Mouse (Mus musculus) megakaryocyte, embryonic 14.5 days (primary cell): ENCODE measurements around the gene Tef. TPM values are rescaled to one million over a fixed set of nuclear protein-coding genes. Genes with fewer than 3 reads are reported as not detected.

Experiments
- H3K27me3 ChIP-seq: replicated peaks from 2 replicates; pipeline ENCODE3; 2012; ENCODE audit warnings: inconsistent platforms
- H3K36me3 ChIP-seq: replicated peaks from 2 replicates; pipeline ENCODE3; 2012; ENCODE audit warnings: low read length, inconsistent platforms, mixed read lengths
- H3K4me1 ChIP-seq: 2 replicates; pipeline ENCODE4 v1.6.1; 2012; ENCODE audit warnings: inconsistent platforms
- H3K4me3 ChIP-seq: replicated peaks from 2 replicates; pipeline ENCODE3; 2012; ENCODE audit warnings: moderate library complexity, mild to moderate bottlenecking, inconsistent platforms
- H3K9me3 ChIP-seq: 2 replicates; pipeline ENCODE4 v1.6.1; 2012; ENCODE audit warnings: inconsistent platforms
- FLI1 ChIP-seq: IDR thresholded peaks from 2 replicates; pipeline ENCODE4 v1.6.1; 2012; ENCODE audit warnings: low read length, inconsistent platforms, mixed read lengths
- GATA1 ChIP-seq: IDR thresholded peaks from 3 replicates; pipeline ENCODE4 v1.6.1; 2012; ENCODE audit warnings: mixed read lengths, low read length, inconsistent platforms, borderline replicate concordance
- polyA plus RNA-seq: library from polyadenylated mRNA; stranded (reverse); fragments of >175 nt; gene quantifications from 2 replicates; pipeline ENCODE4 v1.2.3, GENCODE M21; 2012; ENCODE audit warnings: low replicate concordance; ENCODE audit not compliant: insufficient read depth

Tef gene
- polyA plus RNA-seq, 1 experiment, result 6.1 TPM

DNA sequence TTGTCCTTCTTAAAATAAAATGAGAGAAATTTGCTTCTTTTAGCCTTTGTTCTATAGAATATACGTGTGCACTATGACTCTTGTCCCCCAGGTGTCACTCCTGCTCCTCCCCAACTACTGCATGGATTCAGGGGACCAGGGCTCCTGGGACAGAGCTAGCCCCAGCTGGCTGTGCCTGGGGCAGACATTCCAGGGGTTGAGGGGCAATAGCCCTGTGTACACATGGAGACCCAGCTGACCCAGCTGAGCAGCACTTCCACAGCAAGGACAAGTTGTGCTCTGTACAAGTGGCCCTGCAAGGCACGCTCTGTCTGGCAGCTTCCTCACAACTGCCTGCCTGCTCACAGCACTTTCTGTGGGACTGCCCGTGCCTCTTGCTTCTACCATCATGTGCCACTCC is 6.0 kb upstream of the Tef start:
- Histone ChIP-seq H3K4me3 (no peak overlapping the region), H3K27me3 (no peaks in the 10 kb centered on the region), H3K36me3 (peaks cover 48% of the 10 kb centered on the region), H3K9me3 (no peaks in the 10 kb centered on the region), H3K4me1 (peaks cover 37% of the 10 kb centered on the region)
- TF ChIP-seq FLI1 (no peak), GATA1 (no peak)

DNA sequence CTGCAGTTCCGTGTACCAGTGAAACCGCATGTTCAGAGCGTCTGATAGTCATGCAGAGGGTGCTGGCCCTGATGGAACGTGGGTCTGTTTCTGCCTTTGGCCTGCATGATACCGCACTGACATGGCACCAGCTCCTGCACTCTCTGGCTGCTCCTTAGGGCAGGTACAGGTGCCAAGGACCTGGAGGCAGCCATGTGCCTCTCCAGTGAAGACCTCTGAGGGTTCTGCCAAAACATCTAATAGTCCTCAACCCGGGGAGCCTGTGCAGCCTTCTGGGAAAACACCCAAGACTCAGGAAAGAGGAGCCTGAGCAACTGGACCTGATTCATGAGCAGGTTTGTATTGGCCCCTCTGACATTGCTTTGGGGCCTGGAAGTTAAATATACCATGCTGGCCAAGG is 4.4 kb upstream of the Tef start:
- Histone ChIP-seq H3K36me3 (peaks cover 32% of the 10 kb centered on the region), H3K4me1 (peaks cover 41% of the 10 kb centered on the region), H3K4me3 (no peak overlapping the region), H3K9me3 (no peaks in the 10 kb centered on the region), H3K27me3 (peaks cover 3% of the 10 kb centered on the region)
- TF ChIP-seq FLI1, result no peak
- TF ChIP-seq GATA1, result no peak

DNA sequence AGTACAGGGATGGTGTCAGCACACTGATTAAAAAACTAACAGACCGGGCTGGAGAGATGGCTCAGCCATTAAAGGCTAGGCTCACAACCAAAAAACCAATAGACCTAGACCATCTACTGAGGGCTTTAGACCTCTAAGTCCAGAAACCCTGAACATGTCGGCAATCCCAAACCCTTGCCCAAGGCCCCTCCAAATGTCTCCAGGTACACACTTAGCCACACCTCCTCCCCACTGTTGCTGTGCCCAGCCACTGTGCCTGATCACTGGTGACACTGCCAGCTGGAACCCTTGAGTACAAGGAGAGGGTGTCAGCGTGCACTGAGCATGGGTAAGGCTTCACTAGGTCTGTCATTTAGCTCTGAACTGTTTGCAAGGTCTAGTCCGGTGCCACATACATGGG is 3.8 kb upstream of the Tef start:
- H3K36me3 ChIP-seq, result peaks cover 27% of the 10 kb centered on the region
- no peak overlapping the region for H3K4me3 ChIP-seq
- H3K27me3 ChIP-seq, result peaks cover 5% of the 10 kb centered on the region
- peaks cover 41% of the 10 kb centered on the region for H3K4me1 ChIP-seq
- no peaks in the 10 kb centered on the region for H3K9me3 ChIP-seq
- no peak for TF ChIP-seq FLI1
- no peak for TF ChIP-seq GATA1

DNA sequence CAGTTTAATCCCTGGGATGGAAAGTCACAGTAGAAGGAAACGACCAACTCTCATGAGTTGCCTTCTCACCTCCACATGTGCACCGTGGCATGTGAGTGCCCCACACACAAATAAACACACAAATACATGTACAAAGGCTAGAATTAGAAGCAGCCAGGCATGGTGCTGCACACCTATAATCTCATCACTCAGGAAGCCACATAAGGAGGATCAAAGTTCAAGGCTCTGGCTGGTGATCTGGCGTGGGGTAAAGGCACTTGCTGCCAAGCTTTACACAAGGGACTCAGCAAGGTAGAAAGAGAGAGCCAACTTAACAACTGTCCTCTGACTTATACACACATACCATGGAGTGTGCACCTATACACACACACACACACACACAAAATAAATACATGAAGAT is 1.8 kb upstream of the Tef start:
- Histone ChIP-seq H3K9me3 (no peaks in the 10 kb centered on the region), H3K4me1 (peaks cover 56% of the 10 kb centered on the region), H3K4me3 (no peak overlapping the region), H3K36me3 (peaks cover 11% of the 10 kb centered on the region), H3K27me3 (peaks cover 5% of the 10 kb centered on the region)
- TF ChIP-seq FLI1 (no peak), GATA1 (no peak)

DNA sequence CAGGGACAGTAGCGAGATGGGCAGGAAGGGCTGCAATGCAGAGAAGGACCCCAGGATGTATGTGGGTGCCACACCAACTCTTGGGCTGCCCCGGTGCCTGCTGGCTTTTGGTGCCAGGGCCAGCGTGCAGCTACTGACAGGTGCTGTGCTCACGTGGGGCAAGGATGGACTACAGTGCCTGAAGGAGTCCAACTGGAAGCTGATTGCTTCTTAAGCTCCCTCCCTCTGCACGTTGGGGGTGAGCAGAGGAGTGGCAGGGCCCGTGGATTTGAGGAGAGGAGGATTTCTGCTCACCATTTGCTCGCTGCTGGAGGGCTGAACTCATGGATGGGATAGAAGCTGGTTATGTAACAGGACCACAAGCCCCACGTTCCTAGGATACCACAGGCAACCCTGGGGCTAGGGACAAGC is 725 bp downstream of the Tef start:
- Histone ChIP-seq H3K27me3 (peaks cover 5% of the 10 kb centered on the region), H3K4me3 (peak overlapping the region; percentile 86), H3K4me1 (peaks cover 66% of the 10 kb centered on the region)

DNA sequence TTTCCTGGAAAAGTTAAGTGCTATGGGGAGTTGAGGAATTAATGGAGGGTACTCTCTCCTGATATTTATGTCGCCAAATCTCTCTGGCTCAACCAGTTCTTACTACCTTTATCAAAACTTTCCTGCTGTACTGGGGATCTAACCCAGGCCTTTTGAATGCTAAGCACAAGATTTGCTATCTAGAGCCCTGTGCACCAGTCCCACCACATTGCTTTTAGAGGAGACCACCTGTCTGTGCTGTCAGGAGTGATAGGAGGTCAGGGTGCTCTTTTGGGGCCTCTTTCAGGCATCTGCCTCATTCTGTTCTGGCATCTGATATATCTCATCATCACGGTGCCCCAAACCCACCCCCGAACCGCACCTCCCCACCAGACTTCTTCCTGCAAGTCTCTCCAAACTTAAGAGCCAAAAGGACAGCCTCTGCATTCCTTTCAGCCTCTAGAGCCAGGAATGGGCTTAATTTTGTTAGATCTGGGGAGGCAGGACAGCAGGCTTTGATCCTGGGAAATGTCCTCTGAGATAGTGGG is 1.3 kb downstream of the Tef start:
- H3K9me3 ChIP-seq, result no peaks in the 10 kb centered on the region
- peaks cover 69% of the 10 kb centered on the region for H3K4me1 ChIP-seq
- peaks cover 6% of the 10 kb centered on the region for H3K36me3 ChIP-seq
- H3K27me3 ChIP-seq, result peaks cover 5% of the 10 kb centered on the region
- TF ChIP-seq FLI1 (no peak), GATA1 (no peak)
- no peak overlapping the region for H3K4me3 ChIP-seq

More for the DNA sequence above, 725 bp downstream of the Tef start:
- TF ChIP-seq FLI1 (no peak), GATA1 (no peak)
- Histone ChIP-seq H3K36me3 (peaks cover 7% of the 10 kb centered on the region), H3K9me3 (no peaks in the 10 kb centered on the region)

DNA sequence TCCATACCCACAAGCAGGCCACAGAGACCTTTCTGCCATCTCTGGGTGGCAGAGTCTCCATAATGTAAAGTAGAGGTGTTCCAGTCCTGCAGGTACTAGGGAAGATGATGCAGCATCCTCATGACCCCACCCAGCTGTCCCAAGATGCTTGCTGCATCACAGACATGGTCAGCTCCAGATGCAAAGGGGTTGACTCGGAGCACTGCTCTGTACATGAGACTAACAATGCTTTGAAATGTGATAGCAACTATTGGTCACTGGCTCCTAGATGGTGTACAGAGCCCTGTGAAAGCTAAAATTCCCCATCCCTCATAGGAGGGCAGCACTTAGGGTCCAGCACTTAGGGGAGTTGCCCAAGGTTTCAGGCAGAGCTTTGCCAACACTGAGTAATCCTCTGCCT is 2.0 kb downstream of the Tef start:
- Histone ChIP-seq H3K9me3 (no peaks in the 10 kb centered on the region), H3K4me1 (peaks cover 73% of the 10 kb centered on the region), H3K36me3 (peaks cover 3% of the 10 kb centered on the region), H3K27me3 (peaks cover 5% of the 10 kb centered on the region), H3K4me3 (peak overlapping the region; percentile 2)
- TF ChIP-seq FLI1 (no peak), GATA1 (no peak)

DNA sequence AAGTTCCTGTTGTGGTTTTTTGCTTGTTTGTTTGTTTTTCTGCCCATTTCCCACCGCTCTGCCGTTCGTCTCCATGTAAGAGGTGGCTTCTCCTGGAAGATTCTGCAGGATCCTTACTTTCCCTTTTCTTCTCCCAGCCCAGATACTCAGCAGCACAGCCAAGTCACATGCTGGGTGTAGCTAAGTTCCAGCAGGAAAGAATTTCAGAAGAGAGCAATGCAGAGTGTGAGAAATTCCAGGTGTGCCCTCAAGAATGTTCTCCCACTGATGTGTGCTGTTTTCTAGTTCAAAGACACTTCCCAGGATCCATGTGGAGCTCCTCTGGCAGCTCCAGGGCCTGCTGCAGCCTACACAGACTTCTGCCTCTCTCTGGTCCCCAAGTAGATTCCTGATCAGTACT is 2.7 kb downstream of the Tef start:
- TF ChIP-seq GATA1, result no peak
- no peak for TF ChIP-seq FLI1

DNA sequence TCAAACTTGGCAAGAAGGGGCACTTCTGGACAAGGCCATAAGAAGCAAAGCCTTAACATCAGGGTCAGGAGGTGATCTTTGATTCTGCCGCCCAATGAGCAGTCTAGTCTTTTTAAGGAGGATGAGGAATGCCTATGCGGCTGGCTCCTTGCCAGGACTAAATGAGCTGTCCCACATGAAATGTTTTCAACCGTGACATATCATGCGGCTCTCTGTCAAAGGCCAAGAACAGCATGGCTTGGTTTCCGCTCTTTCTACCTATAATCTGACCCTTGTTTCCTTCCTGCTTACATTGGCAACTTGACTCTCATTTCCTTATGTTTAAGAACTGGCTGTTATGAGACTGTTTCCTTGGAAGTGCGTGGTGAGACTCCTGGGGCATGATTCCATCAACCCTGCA is 3.4 kb downstream of the Tef start:
- TF ChIP-seq GATA1, result no peak
- TF ChIP-seq FLI1, result no peak
- Histone ChIP-seq H3K9me3 (no peaks in the 10 kb centered on the region), H3K4me1 (peaks cover 82% of the 10 kb centered on the region), H3K36me3 (no peaks in the 10 kb centered on the region), H3K4me3 (no peak overlapping the region), H3K27me3 (peaks cover 5% of the 10 kb centered on the region)

More for the DNA sequence above, 2.7 kb downstream of the Tef start:
- Histone ChIP-seq H3K4me1 (peaks cover 81% of the 10 kb centered on the region), H3K4me3 (no peak overlapping the region), H3K36me3 (peaks cover under 1% of the 10 kb centered on the region), H3K27me3 (peaks cover 5% of the 10 kb centered on the region), H3K9me3 (no peaks in the 10 kb centered on the region)

DNA sequence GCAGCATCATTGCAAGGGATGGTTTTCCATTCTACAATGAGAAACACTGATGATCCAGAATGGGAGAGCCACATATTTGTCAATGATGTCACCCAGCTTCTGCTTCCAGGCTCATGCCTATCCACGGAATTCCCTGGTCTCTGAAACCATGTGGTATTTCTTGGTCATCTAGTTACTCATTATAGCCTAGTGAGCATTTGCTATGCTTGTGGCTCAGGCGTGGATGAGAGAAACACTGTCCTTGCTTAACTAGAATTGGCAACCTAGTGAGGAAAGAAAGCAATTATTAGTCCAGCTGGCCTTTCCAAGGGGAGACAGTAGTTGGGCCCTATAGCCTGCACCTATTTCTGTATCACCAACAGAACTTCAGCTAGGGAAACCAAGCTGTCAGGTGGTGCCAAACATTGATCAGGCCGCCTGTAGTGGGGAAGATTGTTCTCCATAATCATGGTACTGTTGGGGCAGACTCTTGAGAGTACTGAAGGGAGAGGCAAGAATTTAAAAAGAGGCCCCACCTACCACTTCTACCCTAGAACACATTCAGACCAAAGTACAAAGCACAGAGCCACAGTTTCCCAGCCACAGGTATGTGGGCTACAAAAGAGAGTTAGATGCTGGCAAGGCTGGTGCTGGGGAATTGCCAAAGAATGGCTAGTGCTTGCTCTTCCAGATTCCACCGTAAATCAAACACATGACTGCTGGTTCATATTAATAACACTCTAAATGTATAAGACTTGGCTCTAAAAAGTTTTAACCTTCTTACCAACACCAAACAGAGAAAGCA is 4.6 kb downstream of the Tef start:
- H3K4me1 ChIP-seq, result peaks cover 74% of the 10 kb centered on the region
- no peak for TF ChIP-seq FLI1
- no peak for TF ChIP-seq GATA1
- no peak overlapping the region for H3K4me3 ChIP-seq
- no peaks in the 10 kb centered on the region for H3K36me3 ChIP-seq
- no peaks in the 10 kb centered on the region for H3K9me3 ChIP-seq
- peaks cover 5% of the 10 kb centered on the region for H3K27me3 ChIP-seq
